Mouse (Mus musculus) limb, embryonic 15.5 days (tissue): ENCODE results near the gene Praf2. TPM values are rescaled to one million over a fixed set of nuclear protein-coding genes. Genes with fewer than 3 reads are reported as not detected.
A peak's percentile ranks its signal among the peaks of the same experiment; 100 is the strongest.
"Not testable (repeated sequence)": the region's sequence is repeated elsewhere in the genome, so short reads cannot be mapped to it uniquely, and the experiment has no call there.

Experiments used
- ATAC-seq: fragments of 200-750 bp; cut with Nextera tagmentation; 2 replicates; pipeline ENCODE4 v1.8.0; 2017; ENCODE audit warnings: low read depth, moderate TSS enrichment; ENCODE audit not compliant: insufficient number of reproducible peaks, low FRiP score, low TSS enrichment
- H3K27ac ChIP-seq: fragments of 300-500 bp; sonication (generic); 2 replicates; pipeline ENCODE4 v1.5.1; 2015; ENCODE audit warnings: moderate library complexity, mild to moderate bottlenecking, inconsistent platforms
- H3K27me3 ChIP-seq: fragments of 300-500 bp; sonication (generic); 2 replicates; pipeline ENCODE4 v1.6.1; 2015; ENCODE audit warnings: inconsistent platforms
- H3K36me3 ChIP-seq: fragments of 300-500 bp; sonication (generic); 2 replicates; pipeline ENCODE4 v1.6.1; 2015; ENCODE audit warnings: inconsistent platforms
- H3K4me1 ChIP-seq: fragments of 300-500 bp; sonication (generic); 2 replicates; pipeline ENCODE4 v1.6.1; 2015; ENCODE audit warnings: inconsistent platforms
- H3K4me2 ChIP-seq: fragments of 300-500 bp; sonication (generic); 2 replicates; pipeline ENCODE4 v1.6.1; 2015; ENCODE audit warnings: mild to moderate bottlenecking, inconsistent platforms
- H3K4me3 ChIP-seq: fragments of 300-500 bp; sonication (generic); 2 replicates; pipeline ENCODE4 v1.5.1; 2015; ENCODE audit warnings: mild to moderate bottlenecking, inconsistent platforms
- H3K9ac ChIP-seq: fragments of 300-500 bp; sonication (generic); 2 replicates; pipeline ENCODE4 v1.6.1; 2015; ENCODE audit warnings: inconsistent platforms
- H3K9me3 ChIP-seq: fragments of 300-500 bp; sonication (generic); 2 replicates; pipeline ENCODE4 v1.6.1; 2016; ENCODE audit warnings: inconsistent platforms
- WGBS: fragments of 180-500 bp; shearing (Covaris S2); methylation state at CpG from one replicate; pipeline ENCODE4 v1.1.7; 2015; 5-methylcytosine and 5-hydroxymethylcytosine counted together
- polyA plus RNA-seq: library from polyadenylated mRNA; unstranded; fragments of >200 nt; fragmentation: Nextera tagmentation; extraction: Ambion mirVana; gene quantifications from 2 replicates; pipeline ENCODE4 v1.2.1, GENCODE M21; 2015

Praf2 gene
- polyA plus RNA-seq, 1 experiment from 2014 or later, result 80.8 TPM

- H3K27ac ChIP-seq, result no peak overlapping the region
- H3K4me2 ChIP-seq, result no peak overlapping the region
- H3K36me3 ChIP-seq, result peaks cover 9% of the 10 kb centered on the region; the same call in 1 of the 2 replicates
- H3K4me1 ChIP-seq, result no peaks in the 10 kb centered on the region
- no peak overlapping the region for H3K9ac ChIP-seq
- no peaks in the 10 kb centered on the region for H3K9me3 ChIP-seq
- no peak overlapping the region for H3K4me3 ChIP-seq
- 51% methylated on average over 10 of the region's 10 CpGs for WGBS
- ATAC-seq, result no peak
- H3K27me3 ChIP-seq, result no peaks in the 10 kb centered on the region
Measured at GRCm38 (mm10) chrX:7740082-7740819, 12.0 kb downstream of the Praf2 start.

GRCm38 (mm10) chrX:7741103-7741502 is 12.9 kb downstream of the Praf2 start:
- no peak overlapping the region for H3K4me3 ChIP-seq
- no peak overlapping the region for H3K9ac ChIP-seq
- ATAC-seq, result no peak
- no peaks in the 10 kb centered on the region for H3K9me3 ChIP-seq
- no peak overlapping the region for H3K4me2 ChIP-seq
- no peak overlapping the region for H3K27ac ChIP-seq
- peaks cover 8% of the 10 kb centered on the region; the same call in 1 of the 2 replicates for H3K36me3 ChIP-seq
- 62% methylated on average over 5 of the region's 5 CpGs for WGBS
- H3K4me1 ChIP-seq, result no peaks in the 10 kb centered on the region
- H3K27me3 ChIP-seq, result no peaks in the 10 kb centered on the region

GRCm38 (mm10) chrX:7743470-7743869 is 15.2 kb downstream of the Praf2 start:
- Histone ChIP-seq H3K36me3 (no peaks in the 10 kb centered on the region), H3K4me1 (no peaks in the 10 kb centered on the region), H3K4me2 (no peak overlapping the region), H3K27ac (no peak overlapping the region), H3K9me3 (no peaks in the 10 kb centered on the region), H3K9ac (no peak overlapping the region), H3K4me3 (no peak overlapping the region), H3K27me3 (no peaks in the 10 kb centered on the region)
- ATAC-seq, result no peak
- 57% methylated on average over 5 of the region's 5 CpGs for WGBS

GRCm38 (mm10) chrX:7744940-7745339 is 16.7 kb downstream of the Praf2 start:
- no peak overlapping the region for H3K27ac ChIP-seq
- WGBS, result 28% methylated on average over 1 of the region's 1 CpGs
- no peaks in the 10 kb centered on the region for H3K9me3 ChIP-seq
- H3K4me2 ChIP-seq, result no peak overlapping the region
- no peak for ATAC-seq
- H3K4me1 ChIP-seq, result 0 out of 2 replicates have a peak, but pooled peaks cover 3% of the 10 kb centered on the region
- H3K4me3 ChIP-seq, result no peak overlapping the region
- H3K36me3 ChIP-seq, result no peaks in the 10 kb centered on the region
- H3K9ac ChIP-seq, result no peak overlapping the region
- H3K27me3 ChIP-seq, result no peaks in the 10 kb centered on the region

GRCm38 (mm10) chrX:7745429-7745828 is 17.2 kb downstream of the Praf2 start:
- WGBS, result 82% methylated on average over 8 of the region's 8 CpGs
- Histone ChIP-seq H3K4me1 (0 out of 2 replicates have a peak, but pooled peaks cover 5% of the 10 kb centered on the region), H3K4me3 (no peak overlapping the region), H3K9ac (no peak overlapping the region), H3K27ac (no peak overlapping the region), H3K9me3 (no peaks in the 10 kb centered on the region), H3K27me3 (no peaks in the 10 kb centered on the region), H3K36me3 (no peaks in the 10 kb centered on the region), H3K4me2 (no peak overlapping the region)
- ATAC-seq, result no peak

- no peaks in the 10 kb centered on the region for H3K36me3 ChIP-seq
- H3K9me3 ChIP-seq, result no peaks in the 10 kb centered on the region
- no peak within 1 kb of the TSS for H3K27ac ChIP-seq
- ATAC-seq, result 0 out of 2 replicates have a peak, but pooled peaks have one; percentile 55
- H3K4me1 ChIP-seq, result 0 out of 2 replicates have a peak, but pooled peaks cover 5% of the 10 kb centered on the region
- no peaks in the 10 kb centered on the region for H3K27me3 ChIP-seq
- H3K4me2 ChIP-seq, result peak within 1 kb of the TSS; percentile 48
- peak within 1 kb of the TSS; percentile 62 for H3K4me3 ChIP-seq
- peak within 1 kb of the TSS; percentile 56 for H3K9ac ChIP-seq
- 12% methylated on average over 55 of the region's 56 CpGs for WGBS
Measured at GRCm38 (mm10) chrX:7750432-7751116, 22.3 kb downstream of the Praf2 start, which contains the start of gene Ccdc120. Gene Ccdc120 (minus strand): TSS chrX:7750905.

- H3K4me1 ChIP-seq, H3K27ac ChIP-seq, H3K36me3 ChIP-seq, H3K27me3 ChIP-seq, H3K4me2 ChIP-seq, H3K9me3 ChIP-seq, ATAC-seq, H3K9ac ChIP-seq, H3K4me3 ChIP-seq: not testable (repeated sequence)
- 12% methylated on average over 3 of the region's 3 CpGs for WGBS
Measured at GRCm38 (mm10) chrX:7753627-7754026, 25.4 kb downstream of the Praf2 start.

GRCm38 (mm10) chrX:7762137-7762920 is 34.1 kb downstream of the Praf2 start, which contains the start of gene Tfe3:
Gene Tfe3 (plus strand): TSS chrX:7762560.
- peak; percentile 96 for ATAC-seq

DNA sequence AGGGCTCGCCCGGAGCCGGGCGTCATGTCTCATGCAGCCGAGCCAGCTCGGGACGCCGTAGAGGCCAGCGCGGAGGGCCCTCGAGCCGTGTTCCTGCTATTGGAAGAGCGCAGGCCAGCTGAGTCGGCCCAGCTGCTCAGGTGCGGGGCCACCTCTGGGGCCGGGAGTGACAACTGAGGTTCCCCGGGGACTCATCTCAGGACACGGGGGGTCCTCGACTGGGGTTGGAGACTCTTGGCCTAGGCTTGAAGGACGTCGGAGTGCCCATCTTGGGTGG is 34.6 kb downstream of the Praf2 start:
- H3K27ac ChIP-seq, result peak overlapping the region; percentile 77
- no peaks in the 10 kb centered on the region for H3K9me3 ChIP-seq
- H3K36me3 ChIP-seq, result peaks cover 14% of the 10 kb centered on the region
- peak overlapping the region; percentile 55 for H3K4me2 ChIP-seq
- peaks cover 20% of the 10 kb centered on the region for H3K4me1 ChIP-seq
- peak overlapping the region; percentile 56 for H3K9ac ChIP-seq
- no peak for ATAC-seq
- H3K27me3 ChIP-seq, result no peaks in the 10 kb centered on the region
- 28% methylated on average over 21 of the region's 21 CpGs for WGBS
- peak overlapping the region; percentile 62 for H3K4me3 ChIP-seq

More at GRCm38 (mm10) chrX:7762137-7762920, 34.1 kb downstream of the Praf2 start, which contains the start of gene Tfe3:
- Histone ChIP-seq H3K27ac (peak within 1 kb of the TSS; percentile 77), H3K27me3 (no peaks in the 10 kb centered on the region), H3K36me3 (peaks cover 10% of the 10 kb centered on the region; the same call in 1 of the 2 replicates), H3K9ac (peak within 1 kb of the TSS; percentile 56), H3K4me2 (peak within 1 kb of the TSS; percentile 55), H3K4me3 (peak within 1 kb of the TSS; percentile 62), H3K9me3 (no peaks in the 10 kb centered on the region), H3K4me1 (peaks cover 20% of the 10 kb centered on the region)
- 22% methylated on average over 37 of the region's 38 CpGs for WGBS

DNA sequence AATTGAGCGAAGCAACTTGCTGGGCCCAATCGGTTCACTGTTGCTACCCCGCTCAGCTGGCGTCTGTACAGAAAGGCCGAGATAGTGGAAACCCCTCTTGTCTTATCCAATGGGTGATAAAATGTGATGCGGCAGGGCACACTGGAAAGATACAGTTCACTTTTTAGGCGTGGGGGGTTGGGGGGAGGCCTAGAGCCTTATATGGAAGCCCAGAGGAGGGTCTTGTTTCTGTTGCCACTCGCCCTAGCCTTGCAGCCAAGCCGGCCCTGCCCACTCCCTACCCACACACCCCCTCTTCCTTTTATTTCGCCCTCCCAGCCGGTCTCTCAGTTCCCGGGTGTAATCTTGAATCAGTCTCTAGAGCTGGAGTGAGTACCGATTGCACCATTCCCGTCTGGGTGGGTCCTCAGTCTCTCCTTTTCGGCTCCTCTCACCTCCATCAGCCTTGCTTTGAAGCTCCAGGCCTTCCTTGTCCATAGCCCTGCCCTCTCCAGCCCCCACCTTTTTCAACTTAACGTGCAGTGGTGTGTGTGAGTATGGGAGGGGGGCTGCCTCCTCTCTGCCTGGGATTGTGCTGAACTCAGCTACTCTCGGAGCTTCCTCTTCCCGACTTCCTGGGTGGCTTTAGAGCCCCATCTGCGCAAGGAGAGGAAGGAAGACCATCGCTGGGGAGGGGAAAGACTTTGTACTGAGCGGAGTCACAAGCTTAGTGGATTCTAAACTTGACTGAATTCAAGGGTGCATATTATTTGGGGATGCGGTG is 35.6 kb downstream of the Praf2 start:
- Histone ChIP-seq H3K9ac (0 out of 2 replicates have a peak overlapping the region, but pooled peaks have one; percentile 56), H3K4me2 (peak overlapping the region; percentile 55), H3K4me1 (peaks cover 20% of the 10 kb centered on the region), H3K27ac (peak overlapping the region; percentile 77; the same call in 1 of the 2 replicates), H3K4me3 (peak overlapping the region; percentile 62), H3K36me3 (peaks cover 16% of the 10 kb centered on the region), H3K27me3 (no peaks in the 10 kb centered on the region), H3K9me3 (no peaks in the 10 kb centered on the region)
- WGBS, result 17% methylated on average over 21 of the region's 22 CpGs
- no peak for ATAC-seq

GRCm38 (mm10) chrX:7764657-7765280 is 36.5 kb downstream of the Praf2 start:
- peaks cover 23% of the 10 kb centered on the region for H3K36me3 ChIP-seq
- H3K27ac ChIP-seq, result no peak overlapping the region
- WGBS, result 29% methylated on average over 9 of the region's 9 CpGs
- H3K4me3 ChIP-seq, result peak overlapping the region; percentile 62
- no peaks in the 10 kb centered on the region for H3K27me3 ChIP-seq
- no peaks in the 10 kb centered on the region for H3K9me3 ChIP-seq
- no peak for ATAC-seq
- peak overlapping the region; percentile 55 for H3K4me2 ChIP-seq
- H3K9ac ChIP-seq, result no peak overlapping the region
- H3K4me1 ChIP-seq, result peaks cover 20% of the 10 kb centered on the region
